ENCODE assay signal across 8 mouse cellular contexts in the genomic region with DNA sequence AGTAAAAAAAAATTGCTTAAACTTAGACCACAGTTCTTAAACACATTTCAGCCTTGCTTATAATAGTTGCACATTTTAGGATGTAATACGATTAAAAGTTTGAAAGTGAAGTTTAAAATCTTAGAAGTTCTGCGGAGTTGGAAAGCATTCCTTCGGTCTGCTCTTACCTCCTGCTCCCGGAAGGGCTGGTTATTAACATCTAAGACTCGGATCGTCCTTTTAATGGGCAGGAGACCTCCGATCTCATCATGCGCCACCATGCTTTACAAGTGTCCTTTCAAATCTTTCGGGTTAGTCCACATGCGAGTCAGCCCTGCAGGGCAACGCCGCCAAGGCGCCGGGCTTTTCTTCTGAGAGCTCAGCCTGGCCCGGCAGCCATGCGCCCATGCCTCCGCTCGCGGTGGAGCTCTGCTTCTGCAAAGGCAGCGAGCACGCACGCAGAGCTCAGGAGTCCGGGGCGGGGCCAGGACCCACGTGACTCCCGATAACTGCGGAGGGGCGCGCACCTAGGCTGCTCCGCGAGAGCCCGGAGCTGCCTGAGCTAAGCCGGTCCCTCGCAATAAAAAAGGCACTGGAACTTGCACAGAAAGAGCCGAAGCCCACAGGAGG. TPM values are rescaled to one million over a fixed set of nuclear protein-coding genes. Genes with fewer than 3 reads are reported as not detected.
DNase-seq lines count a peak whose midpoint lies in the region; ATAC-seq and TF ChIP-seq lines count a peak whose summit lies in the region.

No protein-coding gene starts in this region.

- H3K9ac ChIP-seq in heart, embryonic 11.5 days (ENCODE audit: low read depth, low read length), result peak overlapping the region; percentile 88
- H3K9ac ChIP-seq in kidney, embryonic 15.5 days, result peak overlapping the region; percentile 65

- TF ChIP-seq CTCF in C2C12 (IDR thresholded peaks at IDR 0.05; ENCODE audit: control insufficient read depth, insufficient read depth, insufficient read length), result no peak
- no peak for TF ChIP-seq CTCF in brain, embryonic 14.5 days (IDR thresholded peaks at IDR 0.05; ENCODE audit: borderline replicate concordance, extremely low read depth, insufficient read depth, insufficient read length)

- peak overlapping the region; percentile 63 for H3K4me3 ChIP-seq in C2C12 (ENCODE audit: insufficient read depth, poor library complexity, severe bottlenecking)
- peak overlapping the region; percentile 71 for H3K4me3 ChIP-seq in heart, embryonic 11.5 days (ENCODE audit: low read depth, low read length)
- peak overlapping the region; percentile 62 for H3K4me3 ChIP-seq in kidney, embryonic 15.5 days (replicated peaks)

- H3K27ac ChIP-seq in heart, embryonic 11.5 days (ENCODE audit: low read depth, low read length), result peak overlapping the region; percentile 78
- H3K27ac ChIP-seq in kidney, embryonic 15.5 days, result peak overlapping the region; percentile 84

- H3K4me2 ChIP-seq in heart, embryonic 11.5 days, result peak overlapping the region; percentile 72
- H3K4me2 ChIP-seq in kidney, embryonic 15.5 days, result peak overlapping the region; percentile 67

- H3K9me3 ChIP-seq in heart, embryonic 11.5 days (replicated peaks; ENCODE audit: control insufficient read depth, low read length), result no peaks in the 10 kb centered on the region
- no peaks in the 10 kb centered on the region for H3K9me3 ChIP-seq in kidney, embryonic 15.5 days (replicated peaks)

- peaks cover 52% of the 10 kb centered on the region for H3K79me2 ChIP-seq in C2C12 (ENCODE audit: control insufficient read depth, insufficient read depth)

- ATAC-seq in erythroblast, adult 5-6 weeks (replicated peaks; ENCODE audit: low FRiP score, poor library complexity, severe bottlenecking), result peak; percentile 95
- ATAC-seq in heart, embryonic 11.5 days (replicated peaks; ENCODE audit: insufficient number of reproducible peaks, low FRiP score, low TSS enrichment), result peak; percentile 99
- peak; percentile 99 for ATAC-seq in kidney, embryonic 15.5 days (replicated peaks; ENCODE audit: low FRiP score)

- H3K4me1 ChIP-seq in heart, embryonic 11.5 days (ENCODE audit: control insufficient read depth, insufficient read depth, low read length), result peaks cover 4% of the 10 kb centered on the region
- peaks cover 19% of the 10 kb centered on the region for H3K4me1 ChIP-seq in kidney, embryonic 15.5 days

- peak; percentile 49; the same call in 1 of the 2 replicates for TF ChIP-seq POLR2A in brain, embryonic 14.5 days (IDR thresholded peaks at IDR 0.05; ENCODE audit: borderline replicate concordance, extremely low read depth, insufficient read depth, insufficient read length, poor library complexity, severe bottlenecking)

- WGBS in heart, embryonic 11.5 days (ENCODE audit: insufficient replicate concordance), result under 1% methylated on average over 35 of the region's 35 CpGs
- under 1% methylated on average over 35 of the region's 35 CpGs for WGBS in kidney, embryonic 15.5 days

- peaks cover 38% of the 10 kb centered on the region for H3K79me3 ChIP-seq in C2C12 (ENCODE audit: low read depth)

- peaks cover 16% of the 10 kb centered on the region for H3K36me3 ChIP-seq in C2C12 (ENCODE audit: control insufficient read depth, insufficient read depth)
- peaks cover 7% of the 10 kb centered on the region for H3K36me3 ChIP-seq in heart, embryonic 11.5 days (ENCODE audit: control insufficient read depth, insufficient read depth, low read length)
- peaks cover 5% of the 10 kb centered on the region for H3K36me3 ChIP-seq in kidney, embryonic 15.5 days

- DNase-seq in brain, embryonic 14.5 days (ENCODE audit: low read depth), result peak; percentile 94
- DNase-seq in liver, result peak; percentile 97
- DNase-seq in monocyte, adult 2 months (ENCODE audit: low read depth in 1 of 2, low spot score in 2 of 2), result peak; percentile 42 to 67
- peak; percentile 87 to 89 for DNase-seq in spleen, postnatal 14 days (ENCODE audit: low spot score in 2 of 2)

- H3K27me3 ChIP-seq in C2C12 (ENCODE audit: control insufficient read depth, insufficient read depth, insufficient read length), result no peaks in the 10 kb centered on the region
- no peaks in the 10 kb centered on the region for H3K27me3 ChIP-seq in heart, embryonic 11.5 days (ENCODE audit: control insufficient read depth, insufficient read depth, low read length)
- no peaks in the 10 kb centered on the region for H3K27me3 ChIP-seq in kidney, embryonic 15.5 days

- H3ac ChIP-seq in C2C12 (ENCODE audit: control insufficient read depth, insufficient read length, low read depth), result peak overlapping the region; percentile 80

TF ChIP-seq in C2C12, 6 proteins besides CTCF, POLR2A, EP300 and RAD21:
- TF ChIP-seq MYOG (IDR thresholded peaks at IDR 0.05; ENCODE audit: control insufficient read depth, extremely low read depth, insufficient read length) (no peak), MAX (IDR thresholded peaks at IDR 0.05) (peak; percentile 81), USF1 (IDR thresholded peaks at IDR 0.05; ENCODE audit: low read depth) (peak; percentile 93), CEBPB (IDR thresholded peaks at IDR 0.05; ENCODE audit: low read depth) (no peak), FOSL1 (IDR thresholded peaks at IDR 0.05; ENCODE audit: insufficient read depth, low read length, poor library complexity, severe bottlenecking) (no peak), MYOD1 (IDR thresholded peaks at IDR 0.05; ENCODE audit: control insufficient read depth, insufficient read length, low read depth) (no peak)

RNA-seq across cellular contexts. Expression of gene Net1, which starts 24.8 kb away (rescaled TPM):
- polyA plus RNA-seq in C2C12 (2012; fragmentation: generic; extraction: Trizol), result 27.3 TPM
- 7.9 and 9.4 TPM in 2 replicates for polyA plus RNA-seq in brain, embryonic 14.5 days (2012; rRNA removed)
- 13.4 and 17.8 TPM in 2 replicates for total RNA-seq in erythroblast, adult 5-6 weeks (2015; ENCODE audit: low replicate concordance)
- total RNA-seq in erythroblast, adult 5-6 weeks (2017; ENCODE audit: low replicate concordance), result 21.0 and 42.0 TPM in 2 replicates
- 47.9 and 51.8 TPM in 2 replicates for polyA plus RNA-seq in heart, embryonic 11.5 days (2014; fragmentation: Nextera tagmentation; extraction: Ambion mirVana)
- 61.6 and 62.9 TPM in 2 replicates for polyA plus RNA-seq in kidney, embryonic 15.5 days (2015; fragmentation: Nextera tagmentation; extraction: Ambion mirVana)

RNA-seq across cellular contexts. Expression of gene Tubal3, which starts 24.8 kb away (rescaled TPM):
- not detected for polyA plus RNA-seq in C2C12 (2012; fragmentation: generic; extraction: Trizol)
- polyA plus RNA-seq in brain, embryonic 14.5 days (2012; rRNA removed), result 0.05 TPM in 1 of 2 replicates, not detected in the other
- not detected in 2 replicates for total RNA-seq in erythroblast, adult 5-6 weeks (2015; ENCODE audit: low replicate concordance)
- total RNA-seq in erythroblast, adult 5-6 weeks (2017; ENCODE audit: low replicate concordance), result not detected in 2 replicates
- polyA plus RNA-seq in heart, embryonic 11.5 days (2014; fragmentation: Nextera tagmentation; extraction: Ambion mirVana), result not detected in 2 replicates
- not detected in 2 replicates for polyA plus RNA-seq in kidney, embryonic 15.5 days (2015; fragmentation: Nextera tagmentation; extraction: Ambion mirVana)

RNA-seq across cellular contexts. Expression of gene Calm5, which starts 39.3 kb away (rescaled TPM):
- polyA plus RNA-seq in C2C12 (2012; fragmentation: generic; extraction: Trizol), result not detected
- not detected in 2 replicates for polyA plus RNA-seq in brain, embryonic 14.5 days (2012; rRNA removed)
- total RNA-seq in erythroblast, adult 5-6 weeks (2015; ENCODE audit: low replicate concordance), result not detected in 2 replicates
- not detected in 2 replicates for total RNA-seq in erythroblast, adult 5-6 weeks (2017; ENCODE audit: low replicate concordance)
- not detected in 2 replicates for polyA plus RNA-seq in heart, embryonic 11.5 days (2014; fragmentation: Nextera tagmentation; extraction: Ambion mirVana)
- polyA plus RNA-seq in kidney, embryonic 15.5 days (2015; fragmentation: Nextera tagmentation; extraction: Ambion mirVana), result not detected in 2 replicates

RNA-seq across cellular contexts. Expression of gene Ucn3, which starts 51.9 kb away (rescaled TPM):
- not detected for polyA plus RNA-seq in C2C12 (2012; fragmentation: generic; extraction: Trizol)
- polyA plus RNA-seq in brain, embryonic 14.5 days (2012; rRNA removed), result 0.05 and 0.09 TPM in 2 replicates
- total RNA-seq in erythroblast, adult 5-6 weeks (2015; ENCODE audit: low replicate concordance), result not detected in 2 replicates
- not detected in 2 replicates for total RNA-seq in erythroblast, adult 5-6 weeks (2017; ENCODE audit: low replicate concordance)
- not detected in 2 replicates for polyA plus RNA-seq in heart, embryonic 11.5 days (2014; fragmentation: Nextera tagmentation; extraction: Ambion mirVana)
- not detected in 2 replicates for polyA plus RNA-seq in kidney, embryonic 15.5 days (2015; fragmentation: Nextera tagmentation; extraction: Ambion mirVana)

RNA-seq across cellular contexts. Expression of gene Calm4, which starts 55.7 kb away (rescaled TPM):
- polyA plus RNA-seq in C2C12 (2012; fragmentation: generic; extraction: Trizol), result not detected
- polyA plus RNA-seq in brain, embryonic 14.5 days (2012; rRNA removed), result 0.18 and 1.1 TPM in 2 replicates
- not detected in 2 replicates for total RNA-seq in erythroblast, adult 5-6 weeks (2015; ENCODE audit: low replicate concordance)
- total RNA-seq in erythroblast, adult 5-6 weeks (2017; ENCODE audit: low replicate concordance), result not detected in 2 replicates
- polyA plus RNA-seq in heart, embryonic 11.5 days (2014; fragmentation: Nextera tagmentation; extraction: Ambion mirVana), result not detected in 2 replicates
- 0.17 and 3.2 TPM in 2 replicates for polyA plus RNA-seq in kidney, embryonic 15.5 days (2015; fragmentation: Nextera tagmentation; extraction: Ambion mirVana)

Comparison
In these comparisons a context has a peak if more than half of its experiments do, and no peak if none do; other contexts are left out.
1. Peak in every context shown above with its lines: DNase-seq, ATAC-seq, H3K4me3 ChIP-seq and H3K27ac ChIP-seq.